Mouse (Mus musculus) cerebellum, postnatal 25 days (tissue): ENCODE measurements around the gene Rbm17.
A peak's percentile ranks its signal among the peaks of the same experiment; 100 is the strongest.
"Not testable (repeated sequence)": the region's sequence is repeated elsewhere in the genome, so short reads cannot be mapped to it uniquely, and the experiment has no call there.

ENCODE experiments used
- DNase-seq, 2 experiments: peaks; one replicate each; pipeline ENCODE4 v3.0.0; 2021; ENCODE audit warnings: mixed read lengths in 2 of 2

Rbm17 gene

DNA sequence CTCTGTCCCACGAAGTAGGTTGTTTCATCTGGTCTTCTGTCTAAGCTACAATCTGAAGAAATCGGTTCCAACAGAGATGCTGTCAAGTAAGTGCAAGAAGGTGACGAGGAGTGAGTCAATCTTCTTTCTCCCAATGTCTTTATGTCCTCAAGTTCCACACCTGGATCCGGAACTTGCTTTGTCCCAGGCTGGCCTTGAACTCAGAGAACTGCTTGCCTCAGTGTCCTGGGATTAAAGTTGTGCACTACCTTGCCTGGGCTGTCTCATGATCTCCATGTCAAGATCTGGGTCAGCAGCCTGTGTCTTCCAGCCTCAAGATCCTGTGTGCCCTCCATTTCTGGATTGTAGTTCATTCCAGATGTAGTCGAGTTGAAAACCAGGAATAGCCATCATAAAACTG, at the start of gene Rbm17:
Gene Rbm17, minus strand, starts transcription at position 101 of the 400 bp plus-strand sequence.
- no peak for DNase-seq

DNA sequence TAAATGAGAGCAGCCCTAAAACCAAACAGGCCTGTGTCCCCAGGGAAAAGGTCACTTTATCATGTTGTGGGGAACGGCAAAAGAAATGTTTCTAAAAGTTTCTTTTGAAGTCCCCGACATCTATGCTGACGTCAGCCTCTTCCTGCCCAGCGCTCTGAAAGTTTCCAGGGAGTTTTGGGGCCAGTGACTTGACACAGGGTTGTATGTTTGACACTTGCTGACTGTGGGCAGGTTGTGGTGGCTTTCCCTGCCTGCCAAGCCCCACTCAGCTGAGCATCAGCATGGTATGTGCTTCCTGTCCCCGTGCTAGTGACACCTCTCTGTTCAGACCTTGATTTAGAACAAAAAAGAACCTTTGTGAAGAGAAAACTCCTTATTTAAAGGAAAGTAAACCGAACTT, 49.4 kb upstream of the Rbm17 start:
- DNase-seq: no peak

DNA sequence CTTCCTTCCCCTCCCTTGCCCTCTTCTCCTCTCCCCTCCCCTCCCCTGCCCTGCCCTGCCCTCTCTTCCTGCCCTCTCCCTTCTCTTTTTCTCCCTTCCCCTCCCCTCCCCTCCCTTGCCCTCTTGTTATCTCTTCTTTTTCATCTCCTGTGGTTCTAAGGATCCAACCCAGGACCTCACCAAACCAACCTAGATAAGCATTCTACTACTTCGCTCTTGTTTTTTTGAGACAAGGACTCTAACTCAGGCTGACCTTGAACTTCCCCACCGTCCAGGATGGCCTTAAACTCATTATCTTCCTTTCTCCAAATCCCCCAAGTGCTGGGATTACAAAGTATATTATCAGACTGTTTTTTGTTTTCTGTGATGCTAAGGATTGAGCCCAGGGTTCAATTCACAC, 48.8 kb upstream of the Rbm17 start:
- DNase-seq: no peak

DNA sequence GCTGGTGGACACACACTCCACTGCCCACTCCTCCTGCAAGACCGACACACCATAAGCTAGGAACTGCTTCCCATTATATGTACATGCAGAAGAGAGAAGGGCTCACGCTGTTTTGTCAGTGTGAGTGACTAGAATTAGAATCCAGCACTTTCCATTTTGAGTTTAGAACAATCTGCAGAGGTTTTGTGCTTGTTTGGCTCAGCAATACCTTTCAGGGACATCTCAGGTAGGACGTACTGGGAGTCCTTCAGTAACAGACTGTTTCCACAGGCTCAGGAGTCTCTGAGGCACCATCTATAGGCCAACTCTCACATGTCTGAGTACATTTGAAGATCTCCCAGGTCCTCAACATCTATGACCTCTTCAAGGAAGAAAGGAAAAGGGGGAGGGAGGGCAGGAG, 48.2 kb upstream of the Rbm17 start:
- no peak for DNase-seq

DNA sequence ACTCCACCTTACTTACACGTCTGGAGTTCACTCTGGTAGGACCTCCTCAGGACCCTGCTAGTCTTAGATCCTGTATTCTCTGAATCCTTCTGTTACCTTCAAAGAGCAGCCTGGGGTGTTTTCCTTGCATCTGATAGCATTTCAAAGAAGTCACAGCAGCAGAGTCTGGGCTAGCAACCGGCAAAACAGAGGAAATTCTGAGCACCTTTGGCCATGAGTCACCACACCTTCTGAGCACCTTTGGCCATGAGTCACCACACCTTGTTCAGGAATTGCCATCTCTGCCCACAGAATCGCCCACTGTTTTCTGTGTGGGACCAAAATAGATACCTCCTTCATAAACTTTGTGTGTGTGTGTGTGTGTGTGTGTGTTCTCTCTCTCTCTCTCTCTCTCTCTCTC, 47.5 kb upstream of the Rbm17 start:
- DNase-seq: no peak

DNA sequence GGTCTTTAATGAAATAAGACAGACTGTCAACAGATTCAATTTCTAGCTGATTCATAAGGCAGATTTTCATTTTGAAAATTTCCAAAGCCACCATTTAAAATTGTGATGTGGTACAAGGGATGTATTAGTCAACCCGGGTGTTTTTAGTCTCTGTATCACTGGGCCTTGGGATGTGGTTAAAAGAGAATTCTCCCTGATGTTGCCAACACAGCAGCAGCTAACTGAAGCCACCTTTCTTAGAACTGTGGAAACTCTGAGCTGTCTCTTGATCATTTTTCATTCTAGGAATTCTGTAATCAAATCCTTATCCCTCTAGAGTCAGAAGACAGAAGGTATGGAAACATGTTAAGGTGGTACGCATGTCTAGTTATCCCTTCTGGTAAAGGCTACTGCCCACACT, 41.3 kb upstream of the Rbm17 start:
- DNase-seq: no peak

DNA sequence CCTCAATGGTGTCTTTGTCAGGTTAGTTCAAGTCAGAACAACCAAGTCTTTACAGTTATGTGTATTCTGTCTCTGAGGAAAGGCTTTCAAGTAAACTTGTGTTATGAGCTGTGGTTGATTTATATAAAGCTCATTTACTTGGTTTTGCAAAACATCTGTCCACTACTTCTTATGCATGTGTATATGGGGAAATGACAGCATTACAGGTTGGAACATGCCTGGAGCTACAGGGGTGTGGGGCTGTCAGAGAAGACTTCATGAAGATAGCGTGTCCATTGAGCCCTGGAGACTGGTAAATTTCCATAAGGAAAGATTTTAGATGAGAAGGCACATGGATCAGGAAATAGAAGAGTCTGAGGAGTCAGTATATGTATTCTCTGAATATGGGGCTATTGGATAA, 40.1 kb upstream of the Rbm17 start:
- no peak for DNase-seq

DNA sequence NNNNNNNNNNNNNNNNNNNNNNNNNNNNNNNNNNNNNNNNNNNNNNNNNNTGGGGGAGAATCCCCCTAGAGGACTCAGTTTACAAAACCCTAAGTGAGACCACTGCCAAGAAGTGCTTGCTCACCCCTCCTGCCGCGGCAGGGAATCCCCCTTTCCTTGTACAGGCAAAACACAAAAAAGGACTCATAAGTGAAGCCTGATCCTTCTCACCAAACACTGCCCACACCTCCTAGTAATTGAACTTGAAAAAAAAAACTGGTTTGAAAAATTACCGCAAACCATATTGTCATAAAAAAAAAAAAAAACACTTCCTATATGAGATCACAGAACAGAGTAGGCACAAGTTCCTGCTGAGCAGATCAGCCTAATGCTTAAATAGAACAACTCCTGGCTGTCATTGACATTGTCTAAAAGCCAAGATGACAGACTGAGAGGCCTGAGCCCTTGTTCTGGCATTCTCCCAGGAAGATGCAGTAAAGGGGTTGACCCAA, 38.5 kb upstream of the Rbm17 start, which contains the start of gene Il2ra:
Gene Il2ra, plus strand, starts transcription at position 357 of the 491 bp plus-strand sequence.
- no peak for DNase-seq

DNA sequence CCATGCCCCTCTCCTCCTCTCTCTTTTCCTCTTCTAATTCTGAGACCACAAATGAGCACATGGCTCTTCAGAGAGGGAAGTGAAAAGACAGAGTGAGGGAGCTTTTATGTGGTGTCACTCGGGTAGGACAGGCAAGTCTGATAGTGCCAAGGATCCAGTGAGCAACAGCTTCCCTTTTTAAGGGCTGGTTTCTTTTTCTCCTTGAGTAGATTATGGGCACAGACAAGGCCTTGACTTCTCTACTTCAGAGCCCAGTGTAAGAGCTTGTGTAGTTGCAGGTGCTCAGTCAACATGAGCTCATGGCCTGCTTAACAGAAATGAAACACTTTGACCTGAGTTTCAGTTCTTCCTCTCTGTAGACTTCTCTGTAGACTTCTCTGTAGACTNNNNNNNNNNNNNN, 33.2 kb upstream of the Rbm17 start:
- no peak for DNase-seq

DNA sequence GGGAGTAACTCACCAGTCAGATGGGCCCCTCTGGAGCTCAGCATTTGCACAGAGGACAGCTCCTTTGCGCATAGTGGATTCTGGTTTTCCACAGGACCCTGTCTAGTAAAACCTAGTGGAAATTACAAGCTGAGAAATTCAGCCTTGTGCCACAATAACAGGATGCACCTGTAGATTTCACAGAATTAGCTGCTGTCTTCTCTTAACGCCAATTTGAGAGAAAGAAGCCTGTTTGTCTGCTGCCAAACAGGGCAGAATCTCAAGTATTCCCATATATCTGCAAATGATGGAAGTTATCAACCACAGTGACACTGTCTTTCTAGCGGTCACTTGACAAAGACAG, 32.2 kb upstream of the Rbm17 start:
- no peak for DNase-seq

DNA sequence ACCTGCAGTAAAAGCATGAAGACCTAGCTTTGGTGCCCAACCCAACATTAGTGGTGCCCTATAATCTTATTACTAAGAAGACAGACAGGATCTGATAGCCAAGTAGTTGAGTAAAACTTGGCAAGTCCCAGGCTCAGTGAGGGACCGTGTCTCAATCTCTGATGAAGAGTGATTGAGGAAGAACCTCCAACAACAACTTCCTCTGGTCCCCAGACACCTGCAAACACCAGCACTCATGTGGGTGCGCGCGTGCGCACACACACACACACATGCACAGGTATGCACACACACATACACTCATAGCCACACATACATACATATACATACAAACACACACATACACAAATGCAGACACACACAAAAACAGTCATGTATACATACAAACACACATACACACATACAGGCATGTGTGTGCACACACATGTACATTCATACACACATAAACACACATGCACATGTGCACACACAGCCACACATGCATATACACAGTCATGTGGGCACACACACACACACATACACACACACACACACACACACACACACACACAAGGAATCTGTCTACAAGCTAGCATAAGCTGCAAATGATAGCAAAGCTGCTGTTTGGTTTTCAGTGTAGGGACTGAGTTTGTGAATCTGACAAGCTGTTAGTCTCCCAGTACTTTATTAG, 31.7 kb upstream of the Rbm17 start:
- no peak for DNase-seq

DNA sequence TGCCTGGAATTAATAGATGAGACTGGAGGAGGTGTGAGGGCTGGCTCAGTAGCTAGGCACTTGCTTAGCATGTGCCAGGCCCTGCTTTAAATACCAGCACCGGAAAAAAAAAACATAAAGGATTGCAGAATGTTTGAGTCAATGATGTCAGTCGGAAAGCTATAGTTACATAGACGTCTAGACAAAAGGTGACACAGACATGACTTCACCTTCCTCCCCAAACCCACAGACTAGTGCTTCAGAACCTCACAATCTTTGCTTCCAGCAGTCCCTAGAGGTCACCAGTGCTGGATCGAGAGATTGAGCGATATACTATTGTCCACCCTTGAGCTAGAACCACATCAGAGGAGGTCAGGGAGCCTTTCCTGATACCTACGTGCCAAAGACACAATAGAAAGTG, 31.1 kb upstream of the Rbm17 start:
- no peak for DNase-seq

DNA sequence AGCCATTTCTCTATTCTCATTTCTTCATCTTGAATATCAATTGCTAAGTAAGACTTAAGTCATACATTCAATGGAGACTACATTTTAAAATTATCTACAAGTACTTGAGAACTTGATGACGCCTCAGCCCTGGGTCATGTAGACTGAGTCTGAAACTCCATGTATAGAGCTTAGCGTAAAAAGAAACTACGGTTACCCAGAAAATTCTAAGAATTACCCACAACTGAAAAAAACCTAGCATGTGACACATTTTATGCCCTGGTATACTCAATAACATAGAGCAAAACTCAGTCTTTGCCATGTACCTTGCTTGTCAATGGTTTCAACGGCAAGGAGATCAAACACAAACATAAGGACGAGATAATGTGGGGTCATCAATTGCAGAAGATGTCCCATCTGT, 21.9 kb upstream of the Rbm17 start, which contains the start of gene Gm17490:
Gene Gm17490, minus strand, starts transcription at position 375 of the 400 bp plus-strand sequence.
- no peak for DNase-seq

DNA sequence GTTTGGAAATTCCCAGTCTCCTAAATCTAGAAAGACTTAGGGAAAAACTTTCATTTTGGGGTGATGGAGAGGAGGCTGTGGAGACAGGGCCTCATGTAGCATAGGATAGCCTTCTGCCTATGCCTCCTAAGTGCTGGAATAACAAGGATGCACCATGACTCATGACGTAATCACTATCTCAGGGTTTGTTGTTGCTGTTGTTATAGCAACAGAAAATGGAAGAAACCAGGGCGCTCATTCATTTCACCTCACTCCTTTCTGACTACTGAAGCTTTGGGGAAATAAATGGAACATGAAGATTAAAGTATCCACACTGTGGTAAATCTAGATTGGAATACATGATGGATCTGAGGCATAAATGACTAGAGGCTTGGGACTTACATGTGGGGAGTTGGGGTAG, 19.8 kb upstream of the Rbm17 start:
- no peak for DNase-seq

DNA sequence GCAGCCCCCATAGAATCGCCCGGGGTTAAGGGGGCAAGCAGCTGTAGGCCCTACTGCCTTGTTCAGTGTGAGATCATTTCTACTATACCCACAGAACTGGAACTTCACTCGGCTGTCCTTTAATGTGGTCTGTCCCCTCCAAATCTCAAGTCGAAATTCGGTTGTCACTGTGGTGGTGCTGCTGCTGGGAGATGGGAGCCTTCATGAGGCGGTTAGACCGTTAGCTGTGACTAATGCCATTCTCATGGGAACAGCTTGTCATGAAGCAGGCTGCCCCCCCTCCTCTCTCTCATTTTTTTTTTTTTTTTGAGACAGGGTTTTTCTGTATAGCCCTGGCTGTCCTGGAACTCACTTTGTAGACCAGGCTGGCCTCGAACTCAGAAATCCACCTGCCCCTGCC, 19.2 kb upstream of the Rbm17 start:
- DNase-seq: no peak

DNA sequence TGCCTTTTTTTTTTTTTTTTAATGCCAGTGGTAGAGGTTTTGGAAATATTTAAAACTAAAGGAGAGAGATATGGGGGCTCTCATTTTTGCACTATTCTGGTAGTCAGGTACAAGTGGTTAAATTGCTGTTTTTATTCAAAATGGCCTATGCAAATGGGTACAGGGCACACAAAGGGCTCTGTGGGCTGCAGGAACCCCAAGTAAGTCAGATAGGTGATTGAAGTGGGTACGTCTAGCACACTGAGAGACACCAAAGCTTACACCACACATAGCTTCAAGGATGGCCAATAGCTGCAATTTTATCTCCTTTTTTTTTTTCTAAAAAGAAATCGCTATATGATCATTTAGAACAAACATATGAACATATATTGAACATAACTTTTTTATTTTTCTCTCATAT, 15.6 kb upstream of the Rbm17 start:
- no peak for DNase-seq

DNA sequence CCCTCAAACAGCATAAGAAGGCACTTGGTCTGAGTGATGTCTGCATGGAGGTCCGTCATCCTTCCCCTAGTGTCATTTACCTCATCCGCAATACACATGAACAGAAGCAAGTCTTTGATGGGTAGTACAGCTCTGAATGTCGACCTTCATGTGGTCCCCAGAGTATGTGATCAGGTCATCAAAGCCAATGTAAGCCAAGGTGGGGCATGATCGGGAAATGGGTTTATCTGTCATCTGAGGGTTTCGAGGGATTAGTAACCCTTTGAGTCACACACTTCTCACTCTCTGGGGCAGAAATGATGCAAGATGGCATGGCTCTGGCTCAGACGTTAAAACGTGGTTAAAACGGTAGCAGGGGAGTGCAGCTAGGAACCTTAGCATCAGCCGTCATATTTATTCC, 12.9 kb upstream of the Rbm17 start:
- DNase-seq: no peak

DNA sequence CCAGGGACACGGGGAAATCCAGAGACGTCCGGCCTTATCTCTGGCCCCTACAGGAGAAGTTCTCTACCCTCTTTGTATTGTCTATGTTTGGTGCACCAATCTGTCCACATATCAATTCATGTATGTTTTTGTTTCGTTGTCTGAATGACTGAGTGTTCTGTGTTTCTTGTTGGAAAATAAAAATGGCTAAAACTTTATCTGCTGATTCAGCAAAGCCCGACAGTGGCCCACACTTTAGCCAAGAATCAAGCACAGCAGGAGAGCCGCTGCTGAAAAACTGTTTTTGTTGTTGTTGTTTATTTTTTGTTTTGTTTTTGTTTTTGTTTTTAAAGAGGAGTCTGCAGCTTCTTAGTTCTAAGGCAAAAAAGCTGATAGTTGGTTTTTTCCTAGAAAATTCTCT, 9.0 kb upstream of the Rbm17 start:
- DNase-seq: not testable (repeated sequence)

DNA sequence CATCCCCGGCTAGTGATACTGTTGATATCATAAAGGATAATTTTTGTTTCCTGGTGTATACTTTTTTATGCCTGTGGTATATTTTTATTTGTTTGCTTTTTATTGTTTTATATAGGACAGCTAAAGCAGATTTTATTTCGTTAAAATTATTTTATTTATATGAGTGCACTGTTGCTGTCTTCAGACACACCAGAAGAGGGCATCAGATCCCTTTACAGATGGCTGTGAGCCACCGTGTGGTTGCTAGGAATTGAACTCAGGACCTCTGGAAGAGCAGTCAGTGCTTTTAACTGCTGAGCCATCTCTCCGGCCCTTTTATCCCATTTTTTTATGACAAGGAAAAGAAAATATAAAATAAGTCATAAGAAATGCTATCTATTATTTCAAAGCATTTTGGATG, 2.8 kb upstream of the Rbm17 start:
- not testable (repeated sequence) for DNase-seq

DNA sequence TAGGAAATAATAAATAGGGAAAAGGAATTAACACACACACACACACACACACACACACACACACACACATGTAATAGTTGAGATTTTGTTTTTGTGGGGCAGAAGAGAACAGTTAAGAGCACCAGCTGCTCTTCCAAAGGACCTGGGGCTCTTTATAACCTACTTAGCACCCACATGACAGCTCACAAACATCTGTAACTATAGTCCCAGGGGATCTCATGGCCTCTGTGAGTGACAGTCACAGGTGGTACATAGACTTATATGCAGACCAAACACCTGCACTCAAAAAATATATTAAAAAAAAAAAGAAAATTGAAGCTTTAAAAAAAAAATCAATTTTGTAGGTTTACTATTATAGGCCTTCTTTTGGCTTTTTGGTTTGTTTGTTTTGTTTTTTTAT, 958 bp upstream of the Rbm17 start:
- no peak for DNase-seq

DNA sequence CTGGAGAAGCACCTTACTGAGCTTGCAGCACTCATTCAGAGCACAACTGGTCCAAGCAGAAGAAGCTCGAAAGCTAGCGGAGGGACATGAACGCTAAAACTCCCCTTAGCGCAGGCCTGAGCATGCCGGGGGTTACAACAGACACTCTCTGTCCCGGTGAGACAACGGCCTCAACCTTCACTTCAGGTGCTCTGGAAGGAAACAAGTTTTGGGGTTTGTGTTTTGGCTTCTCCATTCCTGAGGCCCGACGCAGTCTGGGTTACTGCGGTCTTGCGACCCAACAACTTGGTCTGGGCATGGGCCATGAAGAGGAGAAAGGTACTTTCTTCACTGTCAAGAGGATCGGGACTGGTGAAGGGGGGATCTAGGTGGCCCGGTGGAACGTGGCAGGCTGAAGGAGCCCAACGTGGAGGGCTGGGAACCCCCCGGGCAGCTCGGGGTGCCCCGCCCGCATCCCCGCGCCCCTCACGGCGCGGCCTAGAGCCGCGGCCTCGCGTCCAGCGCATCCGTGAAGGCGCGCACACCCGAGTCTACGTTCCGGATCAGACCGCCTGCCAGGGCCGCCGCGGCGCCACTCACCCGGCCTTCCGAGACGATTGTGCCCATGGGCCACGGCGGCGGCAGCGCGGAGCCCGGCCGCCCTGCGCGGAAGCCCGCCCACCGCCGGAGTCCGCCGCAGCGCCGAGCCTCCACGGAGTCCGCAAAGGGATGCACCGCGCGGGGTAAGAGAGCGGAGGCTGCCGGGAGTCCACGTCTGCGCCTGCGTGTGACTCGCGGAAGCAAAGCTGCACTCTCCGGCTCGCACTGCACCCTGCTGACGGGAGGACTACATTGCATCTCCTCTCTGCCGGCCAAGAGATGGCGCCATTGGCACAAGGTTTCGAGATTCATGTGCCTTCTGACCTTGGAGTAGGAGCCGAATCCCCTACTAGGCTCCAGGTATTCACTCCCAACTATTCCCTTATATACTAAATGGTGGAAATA, 1.2 kb downstream of the Rbm17 start:
- peak; percentile 97 to 98 for DNase-seq

DNA sequence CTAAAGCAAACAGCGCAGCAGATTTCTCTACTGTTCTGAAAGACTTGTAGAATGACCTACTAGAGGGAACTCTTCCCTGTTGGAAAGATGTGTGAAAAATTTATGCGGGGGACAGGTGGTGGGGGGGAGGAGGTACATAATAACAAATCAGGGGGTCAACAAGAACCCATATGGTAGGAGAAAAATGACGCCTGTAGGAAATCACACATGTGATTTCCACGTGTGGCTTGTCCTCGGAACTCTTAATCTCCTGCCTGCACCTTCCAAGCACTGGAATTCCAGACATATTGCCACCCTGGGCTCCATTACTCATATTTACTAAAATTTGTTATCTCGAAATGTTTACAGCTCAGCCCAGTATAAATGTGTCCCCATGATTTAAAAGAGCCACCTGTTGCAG, 2.2 kb downstream of the Rbm17 start:
- no peak for DNase-seq

DNA sequence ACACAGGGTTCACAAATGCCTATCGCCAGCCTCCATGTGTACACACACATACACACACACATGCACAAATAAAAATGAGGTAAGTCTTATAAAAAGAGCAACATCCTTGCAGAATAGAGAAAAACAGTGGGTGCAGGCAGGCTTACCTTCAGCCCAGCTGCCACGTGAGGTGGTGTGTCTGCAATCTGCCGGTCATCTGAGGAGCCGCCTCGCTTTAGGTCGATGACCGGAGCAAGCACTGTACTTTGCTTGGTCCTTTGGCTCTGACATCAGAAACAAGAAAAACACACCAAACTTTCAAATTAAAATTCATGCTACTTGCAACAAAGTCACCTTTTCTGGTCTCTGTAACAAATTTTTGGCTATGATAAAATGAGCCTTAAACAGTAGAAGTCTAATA, 6.0 kb downstream of the Rbm17 start:
- no peak for DNase-seq

DNA sequence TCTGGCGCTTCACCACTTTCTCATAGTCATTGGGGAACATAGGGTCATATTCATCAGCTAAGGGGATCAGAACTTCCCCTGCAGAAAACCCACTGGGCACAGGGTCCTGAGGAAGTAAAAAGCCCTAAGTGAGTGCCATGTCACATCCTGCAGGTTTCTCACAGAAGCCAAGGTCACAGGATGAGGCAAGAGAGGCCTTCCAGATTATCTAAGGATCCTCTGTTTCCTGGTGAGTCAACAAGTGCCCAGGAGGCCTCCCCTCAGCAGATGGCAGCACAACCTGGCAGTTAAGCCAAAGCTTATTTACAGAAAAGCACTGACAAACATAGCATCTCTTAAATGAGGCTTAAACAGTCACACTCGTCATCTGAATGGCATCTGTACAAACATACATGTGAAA, 7.3 kb downstream of the Rbm17 start:
- DNase-seq: no peak
